Mouse (Mus musculus) skeletal muscle tissue, adult 2 months (tissue): ENCODE results near the gene Ass1.

ENCODE experiments used
- DNase-seq: peaks from one replicate; pipeline ENCODE4 v3.0.0-alpha.2; 2012; ENCODE audit warnings: low read depth, low spot score

Gene Ass1

DNA sequence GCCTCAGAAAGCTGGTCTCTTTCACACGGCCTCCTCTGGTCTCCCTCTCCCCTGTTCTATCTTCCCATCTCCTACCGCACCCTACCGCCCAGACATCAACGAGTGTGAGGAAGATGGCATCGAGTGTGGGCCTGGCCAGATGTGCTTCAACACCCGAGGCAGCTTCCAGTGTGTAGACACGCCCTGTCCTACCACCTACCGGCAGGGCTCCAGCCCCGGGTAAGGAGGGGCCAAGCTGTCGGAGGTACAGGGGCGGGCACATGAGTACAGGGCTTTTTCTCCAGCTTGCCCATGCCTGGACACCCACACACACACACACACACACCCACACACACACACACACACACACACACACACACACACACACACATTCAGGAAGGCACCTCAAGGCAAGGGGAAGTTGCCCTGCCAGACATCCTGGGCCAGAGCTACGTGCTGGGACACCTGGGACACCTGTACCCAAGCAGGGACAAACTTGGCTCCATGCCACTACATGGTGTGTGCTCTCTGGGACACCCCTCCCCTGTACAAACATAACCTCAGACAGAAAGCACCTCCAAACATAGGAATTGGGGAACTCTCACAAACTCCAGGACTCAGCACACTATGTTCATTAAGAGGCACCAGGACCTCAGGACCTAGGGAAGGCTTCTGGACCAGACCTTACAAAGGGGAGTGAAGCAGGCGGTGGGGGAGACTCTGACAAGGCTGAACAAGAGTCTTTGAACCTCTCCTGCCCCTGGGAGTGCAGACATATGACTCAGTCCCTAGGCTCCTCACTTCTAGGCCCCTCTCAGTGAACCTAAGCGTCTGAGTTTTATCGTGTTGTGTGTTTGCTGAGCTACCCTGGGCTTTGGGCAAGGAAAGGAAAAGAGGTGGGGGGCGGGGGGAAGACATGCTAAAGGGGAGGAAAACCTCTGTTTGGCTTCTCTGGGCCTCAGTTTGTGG is 10.7 kb upstream of the Ass1 start:
- no peak for DNase-seq

DNA sequence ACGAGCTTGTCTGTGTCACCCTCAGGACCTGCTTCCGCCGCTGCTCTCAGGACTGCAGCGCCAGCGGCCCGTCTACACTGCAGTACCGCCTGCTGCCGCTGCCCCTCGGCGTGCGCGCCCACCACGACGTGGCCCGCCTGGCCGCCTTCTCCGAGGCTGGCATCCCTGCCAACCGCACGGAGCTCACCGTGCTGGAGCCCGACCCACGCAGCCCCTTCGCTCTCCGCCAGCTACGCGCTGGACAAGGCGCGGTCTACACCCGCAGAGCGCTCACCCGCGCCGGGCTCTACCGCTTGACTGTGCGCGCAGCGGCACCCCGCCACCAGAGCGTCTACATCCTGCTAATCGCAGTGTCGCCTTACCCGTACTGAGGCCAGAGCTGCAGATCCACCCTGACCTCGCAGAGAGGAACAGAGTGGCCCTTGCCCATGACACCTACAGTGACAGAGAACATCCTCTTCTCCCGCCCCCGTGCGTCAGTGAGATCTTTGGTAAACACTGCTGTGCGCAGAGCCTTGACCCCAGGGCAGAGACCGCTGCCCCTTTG is 9.9 kb upstream of the Ass1 start:
- no peak for DNase-seq

- no peak for DNase-seq
These were observed 9.1 kb upstream of the Ass1 start for GRCm38 (mm10) chr2:31460920-31461319.

DNA sequence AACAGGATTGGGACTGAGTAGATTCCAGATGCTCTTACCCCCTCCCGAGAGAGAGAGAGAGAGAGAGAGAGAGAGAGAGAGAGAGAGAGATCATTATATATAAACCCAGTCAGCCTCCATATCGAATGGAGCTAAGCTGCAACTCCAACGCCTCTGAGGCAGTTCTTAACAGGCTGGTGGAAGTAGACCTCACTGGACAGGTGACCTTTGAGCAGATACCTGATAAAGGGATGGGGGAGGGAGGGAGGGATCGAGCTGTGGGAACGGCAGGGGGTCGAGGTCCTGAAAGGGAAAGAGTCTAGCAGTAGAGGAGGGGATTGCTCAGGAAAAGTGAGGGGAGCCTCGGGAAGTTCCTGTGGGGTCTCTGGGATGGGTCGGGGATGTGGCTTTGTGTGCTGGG is 8.0 kb upstream of the Ass1 start:
- DNase-seq, result no peak

DNA sequence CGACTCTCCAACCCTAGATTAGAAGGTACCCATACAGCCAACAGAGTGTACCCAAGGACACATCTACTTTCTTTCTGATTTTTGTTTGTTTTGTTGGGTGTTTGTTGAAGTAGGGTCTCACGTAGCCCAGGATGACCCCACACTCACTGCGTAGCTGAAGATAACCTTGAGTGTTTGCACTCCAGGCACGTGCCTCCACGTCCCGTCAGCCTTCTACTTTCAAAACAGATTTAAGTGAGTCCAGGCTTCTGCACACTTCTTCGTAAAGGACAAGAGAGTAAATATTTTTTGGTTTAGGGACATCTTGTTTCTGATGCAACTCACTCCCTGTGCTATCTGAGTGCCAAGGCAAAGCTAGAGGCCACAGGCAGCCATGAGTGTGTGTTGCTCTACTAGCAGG is 6.8 kb upstream of the Ass1 start:
- no peak for DNase-seq

DNA sequence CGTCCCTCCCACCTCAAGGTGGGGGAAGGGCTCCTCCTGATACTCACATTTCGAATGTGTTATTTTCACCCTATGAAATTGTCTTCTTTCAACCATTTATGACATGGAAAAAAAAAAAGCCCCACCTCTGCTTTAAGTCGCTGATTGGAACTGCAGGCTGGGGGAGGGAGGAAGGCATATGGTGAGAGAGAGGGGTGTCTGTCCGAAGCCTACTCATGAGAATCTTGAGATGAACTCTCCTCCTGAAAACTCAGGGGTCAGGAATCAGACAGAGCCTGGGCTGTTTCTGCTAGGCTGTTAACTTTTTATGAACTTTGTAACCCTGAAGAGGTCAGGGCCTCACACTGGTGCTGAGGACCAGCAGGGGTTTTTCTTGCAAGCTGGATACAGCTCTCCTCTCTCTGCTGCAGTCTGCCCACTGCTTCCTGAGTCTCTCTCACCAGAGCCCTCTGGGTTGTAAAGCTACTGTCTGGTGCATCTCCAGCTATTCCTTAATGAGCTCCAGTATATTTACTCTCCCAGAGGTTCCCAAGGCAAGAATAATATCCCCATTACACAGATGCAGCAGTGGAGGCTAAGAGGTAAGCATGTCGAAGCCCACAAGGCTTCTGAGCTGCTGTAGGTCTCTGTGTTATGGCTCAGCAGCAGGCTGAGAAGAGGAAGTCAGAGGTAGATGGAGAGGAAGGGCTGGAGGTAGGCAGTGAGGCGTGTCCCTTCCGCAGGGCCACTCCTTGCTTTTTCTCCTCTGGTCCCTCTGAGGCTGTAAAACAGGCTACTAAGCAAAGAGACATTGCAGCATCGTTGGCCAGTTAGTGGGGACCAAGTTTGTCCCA is 6.1 kb upstream of the Ass1 start:
- DNase-seq, result no peak

- DNase-seq, result no peak
These were observed 5.5 kb upstream of the Ass1 start for GRCm38 (mm10) chr2:31464529-31464910.

- DNase-seq, result no peak
These were observed 2.5 kb upstream of the Ass1 start for GRCm38 (mm10) chr2:31467457-31467856.

- DNase-seq, result no peak
These were observed 1.1 kb upstream of the Ass1 start for GRCm38 (mm10) chr2:31468857-31469256.

DNA sequence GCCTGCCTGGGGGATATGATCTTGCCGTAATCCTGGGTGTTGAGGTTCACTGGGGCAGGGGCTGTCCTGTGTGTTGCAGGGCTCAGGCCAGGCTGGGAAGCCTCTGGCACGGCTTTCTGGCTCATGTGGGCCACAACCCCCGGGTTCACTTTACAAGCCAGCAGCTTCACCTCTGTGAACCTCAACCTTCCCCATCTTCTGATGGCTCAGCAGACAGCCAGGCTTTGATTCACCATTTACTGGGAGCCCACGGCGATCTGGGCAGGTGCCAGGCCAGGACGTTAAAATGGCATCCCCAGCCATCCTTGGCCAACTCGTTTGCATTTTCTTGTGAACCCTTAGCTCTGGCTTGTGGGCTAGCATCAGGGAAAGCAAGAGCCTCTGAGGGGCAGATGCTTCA is 527 bp upstream of the Ass1 start:
- DNase-seq, result no peak

- no peak for DNase-seq
These were observed 827 bp downstream of the Ass1 start for GRCm38 (mm10) chr2:31470683-31471385.

DNA sequence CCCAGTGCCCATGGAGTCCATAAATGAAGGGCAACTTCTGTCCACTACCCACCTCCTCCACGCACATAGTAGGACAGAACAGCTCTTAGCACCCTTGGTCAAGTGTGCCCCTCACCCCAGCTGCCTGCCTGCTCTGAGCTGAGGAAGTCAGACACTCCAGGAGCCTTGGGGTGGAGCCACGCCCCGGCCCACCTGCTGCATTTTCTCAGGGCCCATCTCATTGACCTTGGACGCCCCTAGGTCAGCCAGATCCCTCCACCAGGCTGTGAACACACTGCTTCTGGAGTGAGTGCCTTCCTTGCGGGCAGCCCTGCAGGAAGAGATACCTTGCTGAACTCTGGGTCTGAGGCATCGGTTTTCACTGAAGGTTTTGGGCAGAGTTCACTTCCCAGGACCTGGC is 1.6 kb downstream of the Ass1 start:
- DNase-seq, result no peak

DNA sequence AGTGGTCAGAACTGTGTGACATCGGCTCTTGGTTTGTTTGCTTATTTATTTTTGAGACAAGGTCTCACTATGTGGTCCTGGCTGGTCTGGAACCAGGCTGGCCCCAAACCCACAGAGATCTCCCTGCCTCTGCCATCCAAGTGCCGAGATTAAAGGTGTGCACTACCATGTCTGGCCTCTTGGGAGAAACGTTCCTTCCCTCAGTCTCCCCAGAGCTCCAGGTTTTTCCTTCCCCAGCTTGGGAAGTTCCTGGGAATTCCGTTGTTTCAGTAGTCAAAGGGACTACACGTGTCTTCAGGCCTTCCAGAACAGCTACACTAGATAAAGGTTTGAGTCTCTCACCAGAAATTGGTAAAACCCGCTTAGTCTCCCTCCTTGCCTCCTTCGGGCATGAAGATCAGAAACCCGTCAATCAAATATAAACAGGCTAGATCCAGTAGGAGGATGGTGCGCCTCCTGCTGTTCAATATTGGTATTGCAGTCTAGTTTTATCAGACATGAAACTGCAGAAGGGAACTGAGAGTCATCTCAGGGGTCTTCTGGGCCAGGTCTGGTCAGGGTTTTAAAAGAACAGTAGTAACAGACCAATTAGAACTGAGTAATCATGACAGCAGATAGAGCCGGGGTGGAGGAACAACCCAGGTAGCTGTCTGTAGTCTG is 2.5 kb downstream of the Ass1 start:
- DNase-seq, result peak; percentile 25

GRCm38 (mm10) chr2:31473941-31474340 is 3.9 kb downstream of the Ass1 start:
- DNase-seq, result no peak

DNA sequence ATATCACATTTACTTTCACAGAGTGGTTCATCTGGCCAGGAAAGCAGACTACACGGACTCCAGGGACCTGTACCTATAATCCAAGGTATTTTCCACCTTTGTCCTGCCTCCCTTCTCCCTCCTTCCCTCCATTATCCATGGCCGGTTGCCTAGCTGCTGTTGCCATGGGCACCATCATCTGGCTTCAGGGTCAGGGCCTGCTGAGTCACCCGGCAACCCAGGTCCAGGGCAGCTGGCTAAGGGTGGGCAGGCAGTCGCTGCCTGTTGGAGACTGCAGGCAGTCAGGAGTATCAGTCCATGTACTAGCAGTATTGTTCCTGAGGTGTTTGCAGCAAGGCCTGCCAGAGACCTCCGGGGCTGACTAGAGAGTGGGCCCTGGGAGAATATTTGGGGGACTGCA is 4.7 kb downstream of the Ass1 start:
- no peak for DNase-seq

DNA sequence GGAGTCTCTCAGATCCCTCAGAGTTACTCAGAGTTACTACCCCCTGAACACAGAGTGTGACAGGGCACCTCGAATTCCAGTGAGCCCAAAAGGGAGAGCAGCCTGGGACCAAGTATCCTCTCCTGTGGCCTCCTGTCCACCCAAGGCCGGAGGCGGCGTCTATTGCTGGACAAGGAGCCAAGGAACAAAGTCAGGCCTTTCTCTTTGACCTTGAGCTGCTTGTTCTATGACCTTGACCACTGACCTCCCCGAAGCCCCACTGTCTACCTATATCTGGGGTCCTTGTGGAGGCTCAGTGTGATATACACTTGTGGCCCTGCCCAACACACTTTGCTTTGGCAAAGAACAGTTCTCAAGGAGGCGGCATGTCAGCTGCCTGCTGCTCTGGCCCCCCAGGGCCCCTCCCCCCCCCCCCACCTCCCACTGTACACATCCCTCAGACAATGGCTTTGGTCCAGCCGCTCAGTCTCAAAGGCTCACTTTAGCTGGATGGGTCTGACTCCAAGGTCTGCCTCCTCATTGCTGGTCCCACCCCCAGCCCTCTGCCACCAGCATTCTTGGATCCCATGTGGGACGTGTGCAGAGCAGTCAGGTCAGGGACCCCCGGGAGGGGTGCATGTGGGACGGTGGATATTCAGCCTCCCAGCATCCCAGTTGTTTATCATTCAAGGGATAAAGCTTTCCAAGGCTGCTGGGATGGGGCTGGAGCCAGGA is 6.3 kb downstream of the Ass1 start:
- DNase-seq, result no peak

DNA sequence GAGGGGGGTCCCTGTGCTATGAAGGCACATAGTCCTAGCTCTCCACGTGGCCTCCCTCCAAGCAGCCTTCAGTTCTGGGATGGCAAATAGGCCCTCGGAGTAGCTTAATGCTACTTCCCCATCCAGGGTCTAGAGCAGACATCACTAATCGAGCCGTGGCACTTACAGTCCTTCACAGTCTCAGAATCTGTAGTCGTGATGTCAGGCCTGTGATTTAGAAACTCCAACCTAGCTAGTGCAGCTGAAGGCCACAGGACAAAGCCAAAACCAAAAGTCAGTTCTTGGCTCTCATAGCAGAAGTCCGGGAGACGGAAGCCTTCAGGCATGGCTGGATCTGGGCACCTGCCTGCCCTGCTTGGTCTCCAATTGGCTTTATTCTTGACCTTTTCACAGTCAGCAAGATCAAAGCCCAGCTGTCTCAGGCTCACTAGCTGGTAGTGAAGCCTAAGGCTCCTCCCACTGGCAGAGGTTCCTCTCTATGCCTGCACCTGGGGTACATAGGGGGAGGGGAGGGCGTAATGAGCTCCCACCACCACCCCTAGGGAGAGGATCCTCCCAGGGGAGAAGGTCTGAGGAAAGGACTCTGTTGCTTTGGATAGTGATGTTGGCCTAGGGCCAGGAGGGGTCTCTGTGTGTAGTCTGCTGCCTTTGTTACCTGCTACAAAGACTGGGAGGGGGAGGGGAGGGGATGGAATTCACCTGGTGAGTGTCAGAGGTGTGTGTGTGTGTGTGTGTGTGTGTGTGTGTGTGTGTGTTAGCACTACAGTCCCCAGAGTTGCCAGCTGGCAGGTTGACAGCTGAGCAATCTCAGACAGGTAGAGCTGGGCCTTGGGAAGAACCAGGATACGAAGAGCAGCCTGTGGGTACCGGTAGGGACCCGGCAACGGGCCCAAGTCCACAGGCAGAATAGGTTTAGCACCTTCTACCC is 7.5 kb downstream of the Ass1 start:
- DNase-seq, result no peak

DNA sequence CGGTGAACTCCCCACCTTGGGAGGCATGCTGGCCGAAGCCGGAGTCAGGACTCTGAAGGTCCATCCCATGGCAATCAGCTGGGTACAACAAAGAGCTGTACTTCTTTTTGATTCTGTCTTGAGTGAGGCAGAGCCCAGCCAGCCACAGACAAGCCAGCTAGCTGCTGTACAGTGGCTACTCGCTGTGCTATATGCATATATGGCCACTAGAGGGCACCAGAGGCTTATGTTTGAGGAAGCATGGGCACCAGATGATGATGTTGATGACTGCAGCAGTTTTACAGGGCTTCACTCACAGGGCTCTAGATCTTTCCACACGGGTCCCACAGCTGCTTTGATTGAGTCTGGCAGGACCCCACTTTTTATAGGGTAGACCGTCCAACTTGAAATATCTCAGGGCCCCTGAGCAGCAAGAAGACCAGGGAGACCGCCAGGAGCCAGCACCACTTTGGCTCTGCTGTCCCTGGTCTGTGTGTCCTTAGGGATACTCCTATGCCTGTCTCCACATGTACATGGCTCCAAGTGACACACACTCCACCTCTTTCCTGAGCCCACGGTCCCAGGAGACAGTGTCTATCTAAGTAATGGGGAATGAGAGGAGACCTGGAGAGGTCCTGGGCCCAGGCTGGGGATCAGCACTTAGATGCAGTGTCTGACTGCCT is 13.0 kb downstream of the Ass1 start:
- peak; percentile 85 for DNase-seq

DNA sequence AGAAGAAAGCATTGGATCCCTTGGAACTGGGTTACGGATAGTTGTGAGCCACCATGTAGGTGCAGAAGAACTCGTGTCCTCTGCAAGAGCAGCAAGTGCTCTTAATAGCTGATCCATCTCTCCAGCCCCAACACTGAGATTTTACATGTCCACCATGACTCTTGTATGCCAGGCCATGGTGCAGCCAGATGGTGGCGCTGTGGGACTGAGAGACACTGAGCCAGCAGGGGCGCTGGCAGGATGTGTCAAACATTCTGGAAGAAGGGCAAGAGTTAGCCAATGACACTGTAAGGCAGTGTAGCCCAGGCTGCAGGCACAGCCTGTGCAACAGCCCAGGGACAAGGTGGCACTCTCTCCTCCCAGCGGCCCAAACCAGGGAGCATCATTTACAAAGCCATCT is 14.2 kb downstream of the Ass1 start:
- DNase-seq, result peak; percentile 45
